Mouse (Mus musculus) adrenal gland, postnatal 4 days (tissue): ENCODE results near the gene Gm9913. TPM values are rescaled to one million over a fixed set of nuclear protein-coding genes. Genes with fewer than 3 reads are reported as not detected.
A peak's percentile ranks its signal among the peaks of the same experiment; 100 is the strongest.

Experiments used
- DNase-seq, 2 experiments: peaks; one replicate each; pipeline ENCODE4 v3.0.0; 2021 to 2022; ENCODE audit warnings: low spot score in 2 of 2, mixed read lengths in 2 of 2
- total RNA-seq, 2 experiments: library from RNA; stranded (reverse); gene quantifications; 2 replicates each; pipeline ENCODE4 v1.2.3; 2021

Gm9913 gene
- total RNA-seq, 2 experiments from 2014 or later = 0.28 TPM

GRCm38 (mm10) chr2:125494831-125495812, 9.8 kb upstream of the Gm9913 start:
- DNase-seq = no peak

GRCm38 (mm10) chr2:125496696-125497095, 8.2 kb upstream of the Gm9913 start:
- DNase-seq = no peak

- DNase-seq = no peak
Measured at GRCm38 (mm10) chr2:125498216-125498615, 6.7 kb upstream of the Gm9913 start.

GRCm38 (mm10) chr2:125501526-125501925, 3.4 kb upstream of the Gm9913 start:
- no peak for DNase-seq

GRCm38 (mm10) chr2:125505746-125506315, 942 bp downstream of the Gm9913 start:
- peak; percentile 25 to 38 for DNase-seq

GRCm38 (mm10) chr2:125506316-125507054, 1.6 kb downstream of the Gm9913 start:
- DNase-seq = peak; percentile 18 to 42

GRCm38 (mm10) chr2:125507893-125508292, 3.0 kb downstream of the Gm9913 start, which contains the start of gene Fbn1:
Fbn1 (minus strand) TSS chr2:125507993.
- DNase-seq = no peak

GRCm38 (mm10) chr2:125508381-125508780, 3.5 kb downstream of the Gm9913 start:
- DNase-seq = no peak

GRCm38 (mm10) chr2:125510752-125511151, 5.9 kb downstream of the Gm9913 start:
- DNase-seq = no peak

- no peak for DNase-seq
Measured at GRCm38 (mm10) chr2:125511898-125512297, 7.0 kb downstream of the Gm9913 start.

GRCm38 (mm10) chr2:125512544-125512943, 7.7 kb downstream of the Gm9913 start:
- DNase-seq = no peak

GRCm38 (mm10) chr2:125514391-125514790, 9.5 kb downstream of the Gm9913 start:
- DNase-seq = no peak

- DNase-seq = no peak
Measured at GRCm38 (mm10) chr2:125515291-125516057, 10.6 kb downstream of the Gm9913 start.

GRCm38 (mm10) chr2:125516594-125516993, 11.7 kb downstream of the Gm9913 start:
- DNase-seq = no peak

- DNase-seq = no peak
Measured at GRCm38 (mm10) chr2:125525484-125525883, 20.6 kb downstream of the Gm9913 start.

GRCm38 (mm10) chr2:125526566-125526965, 21.7 kb downstream of the Gm9913 start:
- DNase-seq = no peak

GRCm38 (mm10) chr2:125530665-125531064, 25.8 kb downstream of the Gm9913 start:
- DNase-seq = no peak

GRCm38 (mm10) chr2:125539640-125540039, 34.8 kb downstream of the Gm9913 start:
- DNase-seq = no peak

GRCm38 (mm10) chr2:125540579-125540978, 35.7 kb downstream of the Gm9913 start:
- DNase-seq = no peak

GRCm38 (mm10) chr2:125541451-125541850, 36.6 kb downstream of the Gm9913 start:
- no peak for DNase-seq

GRCm38 (mm10) chr2:125543646-125544045, 38.8 kb downstream of the Gm9913 start:
- no peak for DNase-seq
